Mouse (Mus musculus): ENCODE results near the gene Flvcr2.

The Flvcr2 gene

DNA sequence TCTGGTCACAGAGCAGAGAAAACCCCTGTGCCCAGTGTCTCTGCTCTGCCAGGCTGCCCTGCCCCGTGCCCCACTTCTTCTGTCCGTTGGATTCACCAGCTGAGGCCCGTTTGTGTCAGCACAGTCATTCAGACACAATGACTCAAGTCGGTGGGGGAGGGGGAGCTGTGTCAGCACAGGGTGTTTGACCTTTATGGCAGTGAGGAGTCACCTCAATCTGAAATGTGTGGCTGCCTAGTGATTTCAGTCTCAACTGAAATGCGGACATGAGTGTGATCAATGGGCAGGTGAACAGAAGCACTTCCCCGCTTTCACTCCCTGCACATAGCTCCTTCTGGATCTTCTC, 16.4 kb upstream of the Flvcr2 start:
- no peak for DNase-seq (ENCODE audit: low read depth, low spot score)

DNA sequence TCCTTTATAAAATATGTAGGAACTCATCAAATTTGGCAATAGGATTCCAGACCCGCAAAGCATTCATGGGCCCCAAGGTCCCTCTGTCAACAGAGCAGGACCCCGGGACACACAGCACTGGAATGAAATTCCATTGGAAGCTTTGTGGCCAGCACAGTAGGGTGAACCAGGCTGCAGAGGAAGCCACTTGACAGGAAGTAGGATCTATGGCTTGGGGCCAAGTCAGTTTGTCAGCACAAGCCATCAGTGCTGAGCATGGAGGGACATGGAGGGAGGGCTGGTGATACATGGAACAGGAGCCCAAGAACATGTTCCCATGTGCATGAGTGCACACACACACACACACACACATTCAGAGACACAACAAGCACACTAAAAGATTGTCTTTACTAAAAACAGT, 10.1 kb upstream of the Flvcr2 start:
- DNase-seq (ENCODE audit: low read depth, low spot score): no peak

DNA sequence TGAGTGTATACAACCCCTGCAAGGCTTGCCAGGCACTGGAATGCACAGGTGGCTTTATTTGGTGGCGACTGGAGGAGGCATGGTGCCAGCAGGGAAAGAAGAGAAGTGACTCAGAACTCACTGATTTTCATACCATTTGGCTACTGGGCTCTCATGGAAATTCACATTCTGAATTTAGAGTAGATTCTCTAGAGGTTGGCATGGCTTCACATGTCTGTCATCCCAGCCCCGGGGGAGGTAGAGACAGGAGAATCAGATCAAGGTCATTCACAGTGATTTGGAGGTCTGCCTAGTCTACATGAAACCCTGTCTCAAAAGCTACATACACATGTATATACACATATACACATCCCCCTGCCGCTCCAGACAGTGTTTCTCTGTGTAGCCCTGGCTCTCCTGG, 9.4 kb upstream of the Flvcr2 start:
- no peak for DNase-seq (ENCODE audit: low read depth, low spot score)

DNA sequence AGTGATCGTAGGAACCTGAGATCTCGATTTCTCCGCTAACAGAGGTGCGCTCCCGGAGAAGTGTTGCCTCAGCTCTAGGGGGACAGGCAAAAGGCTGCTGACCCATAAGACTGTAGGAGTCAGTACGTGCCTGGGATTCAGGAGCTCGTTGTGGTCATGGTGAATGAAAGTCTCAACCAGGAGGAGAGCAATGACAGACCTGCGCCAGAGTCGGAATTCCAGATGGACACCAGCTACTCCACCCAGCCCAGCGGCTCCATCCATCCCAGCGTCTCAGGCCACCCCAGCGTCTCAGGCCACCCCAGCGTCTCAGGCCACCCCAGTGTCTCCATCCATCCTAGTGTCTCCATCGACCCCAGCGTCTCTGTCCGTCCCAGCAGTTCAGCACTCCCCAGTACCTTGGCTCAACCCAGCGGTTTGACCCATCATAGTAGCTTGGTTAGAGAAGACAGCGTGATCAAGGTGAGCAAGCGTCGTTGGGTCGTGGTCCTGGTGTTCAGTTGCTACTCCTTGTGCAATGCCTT, 419 bp downstream of the Flvcr2 start:
- DNase-seq (ENCODE audit: low read depth, low spot score): no peak

DNA sequence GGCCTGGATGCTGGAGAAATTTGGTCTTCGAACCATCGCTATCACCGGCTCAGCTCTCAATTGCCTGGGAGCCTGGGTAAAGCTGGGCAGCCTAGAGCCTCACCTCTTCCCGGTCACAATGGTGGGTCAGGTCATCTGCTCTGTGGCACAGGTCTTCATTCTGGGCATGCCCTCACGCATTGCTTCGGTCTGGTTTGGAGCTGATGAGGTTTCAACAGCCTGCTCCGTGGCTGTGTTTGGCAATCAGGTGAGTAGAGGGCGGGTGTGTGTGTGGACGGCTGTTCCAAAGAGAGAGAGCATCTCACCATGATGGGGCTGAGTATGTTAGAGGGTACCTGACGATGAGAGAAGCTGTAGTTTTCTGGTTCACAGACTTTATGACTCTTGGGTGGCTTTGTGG, 1.0 kb downstream of the Flvcr2 start:
- no peak for DNase-seq (ENCODE audit: low read depth, low spot score)

DNA sequence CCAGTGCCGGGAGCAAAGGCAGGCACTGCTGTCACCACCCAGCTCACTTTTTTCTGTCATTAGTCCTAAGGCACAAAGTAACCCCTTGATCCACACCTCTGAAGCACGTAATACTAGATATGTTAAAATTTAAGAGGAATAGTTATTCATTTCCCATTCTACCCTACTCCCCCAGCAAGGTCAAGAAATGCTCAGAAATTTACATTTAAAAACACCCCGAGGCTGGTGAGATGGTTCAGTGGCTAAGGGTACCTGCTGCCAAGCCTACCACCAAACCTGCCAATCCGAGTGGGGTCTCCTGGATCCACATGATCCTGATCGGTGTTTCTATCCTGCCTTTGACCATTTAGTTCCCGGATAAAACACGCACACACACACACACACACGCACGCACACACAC, 3.5 kb downstream of the Flvcr2 start:
- DNase-seq (ENCODE audit: low read depth, low spot score): no peak

DNA sequence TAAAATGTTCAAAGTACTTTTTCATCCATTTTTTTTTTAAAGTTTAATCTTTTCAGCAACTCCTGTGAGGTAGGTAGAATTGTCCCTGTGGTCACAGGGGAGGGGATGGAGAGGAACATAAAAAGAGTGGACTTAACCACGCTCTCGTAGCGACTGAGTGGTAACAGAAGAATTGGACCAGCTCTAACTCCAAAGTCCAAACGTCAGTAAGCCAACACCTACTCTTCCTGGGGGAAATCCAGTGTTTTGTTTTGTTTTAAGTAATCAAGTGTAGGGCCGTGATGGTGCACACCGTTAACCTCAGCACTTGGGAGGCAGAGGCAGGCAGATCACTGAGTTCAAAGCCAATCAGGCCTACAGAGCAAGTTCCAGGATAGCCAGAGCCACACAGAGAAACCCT, 5.8 kb downstream of the Flvcr2 start:
- no peak for DNase-seq (ENCODE audit: low read depth, low spot score)

DNA sequence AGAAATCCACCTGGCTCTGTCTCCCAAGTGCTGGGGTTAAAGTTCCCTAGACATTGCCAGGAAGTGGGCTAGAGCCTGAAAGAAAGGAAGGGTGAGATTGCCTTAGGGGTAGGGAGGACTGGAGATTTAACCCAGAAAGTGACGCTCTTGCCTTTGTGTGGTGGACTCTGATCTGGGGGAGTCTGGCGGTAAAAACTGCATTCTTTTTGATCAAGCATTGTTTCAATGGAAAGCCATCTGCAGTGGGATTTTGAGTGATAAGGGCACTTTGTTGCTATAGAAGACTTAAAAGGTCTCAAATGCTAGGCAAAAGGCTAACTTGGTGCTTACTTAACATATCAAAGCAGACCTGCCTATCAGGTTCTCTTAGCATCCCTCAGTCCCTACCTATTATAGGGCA, 6.9 kb downstream of the Flvcr2 start:
- peak; percentile 65 for DNase-seq (ENCODE audit: low read depth, low spot score)

DNA sequence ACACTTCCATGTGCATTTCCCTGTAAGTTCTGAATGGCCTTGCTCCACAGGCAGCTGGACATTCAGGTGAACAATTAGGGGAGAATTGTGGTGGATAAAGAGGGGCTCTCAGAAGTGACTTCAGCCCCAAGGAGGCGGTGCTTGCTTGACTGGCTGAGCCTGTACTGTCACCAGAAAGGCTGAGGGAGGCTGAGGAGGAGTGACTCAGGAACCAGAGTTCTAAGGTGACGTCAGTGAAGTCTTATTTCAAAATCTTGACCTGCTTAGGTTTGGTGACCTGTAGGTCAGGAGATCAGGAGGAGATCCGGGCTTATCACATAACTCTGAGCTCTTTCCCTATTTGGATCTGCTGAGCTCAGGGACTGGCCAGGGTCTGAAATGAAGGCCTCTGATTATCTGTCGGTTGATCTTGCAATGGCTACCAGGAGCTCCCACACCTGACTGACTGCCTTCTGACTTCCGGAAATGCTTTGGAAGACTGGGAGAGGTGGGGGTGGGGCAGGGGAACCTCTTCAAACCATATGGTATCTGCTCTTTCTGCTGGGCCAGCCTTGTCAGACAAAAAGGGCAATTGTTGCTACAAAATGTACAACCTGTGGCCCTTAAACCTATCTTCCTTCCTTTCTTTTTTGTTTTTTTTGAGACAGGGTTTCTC, 8.4 kb downstream of the Flvcr2 start:
- DNase-seq (ENCODE audit: low read depth, low spot score): peak; percentile 65

DNA sequence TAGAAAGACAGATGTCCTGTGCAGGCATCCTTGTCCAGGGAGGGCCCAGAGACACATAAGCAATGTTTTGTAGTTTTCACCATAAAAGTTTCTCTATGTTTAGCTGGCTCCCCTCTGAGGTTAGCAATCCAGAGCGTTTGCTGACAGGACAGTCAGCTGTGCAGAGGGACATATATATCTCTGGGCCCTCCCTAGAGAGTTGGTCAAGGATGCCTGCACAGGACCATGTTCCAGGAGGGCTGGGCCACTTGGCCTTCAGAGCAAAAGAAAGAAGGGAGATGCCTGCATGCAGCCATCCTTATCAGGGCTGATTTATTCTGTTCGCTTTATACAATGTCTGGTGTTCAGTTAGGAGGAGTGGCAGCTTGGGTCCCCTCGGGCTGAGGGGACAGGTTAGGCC, 10.1 kb downstream of the Flvcr2 start:
- DNase-seq (ENCODE audit: low read depth, low spot score): no peak

DNA sequence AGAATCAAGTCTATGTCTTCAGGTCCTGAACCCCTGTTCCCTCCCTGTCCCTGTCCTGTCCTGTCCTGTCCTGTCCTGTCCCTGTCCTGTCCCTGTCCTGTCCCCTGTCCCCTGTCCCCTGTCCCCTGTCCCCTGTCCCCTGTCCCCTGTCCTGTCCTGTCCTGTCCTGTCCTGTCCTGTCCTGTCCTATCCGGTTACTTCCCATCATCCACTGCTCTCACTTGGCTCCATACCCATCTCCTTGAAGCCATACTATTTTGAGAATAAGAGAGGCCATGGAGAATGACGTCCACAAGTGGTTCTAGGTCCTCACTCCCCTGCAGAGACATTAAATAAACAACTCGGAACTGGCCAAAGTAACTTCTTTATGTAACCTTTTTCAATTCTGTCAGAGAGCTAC, 10.7 kb downstream of the Flvcr2 start:
- no peak for DNase-seq (ENCODE audit: low read depth, low spot score)

DNA sequence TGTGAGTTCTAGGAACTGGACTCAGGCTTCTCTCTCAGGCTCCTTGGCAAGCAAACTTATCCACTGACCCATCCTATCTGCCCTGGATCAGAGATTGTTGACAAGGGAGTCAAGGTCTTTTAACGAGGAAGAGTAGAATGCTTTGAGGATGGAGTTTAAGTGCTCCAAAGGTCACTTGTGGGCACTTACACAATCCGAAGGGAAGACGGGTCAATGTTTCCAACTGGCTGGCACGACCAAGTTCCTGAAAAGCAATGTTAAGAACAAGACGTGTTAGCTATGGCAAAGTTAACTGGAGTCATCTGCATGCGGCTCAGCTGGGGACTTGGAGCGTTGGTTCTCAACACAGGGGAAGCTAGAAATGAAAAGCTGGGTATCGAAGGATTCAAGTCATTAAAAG, 12.4 kb downstream of the Flvcr2 start:
- DNase-seq (ENCODE audit: low read depth, low spot score): no peak

DNA sequence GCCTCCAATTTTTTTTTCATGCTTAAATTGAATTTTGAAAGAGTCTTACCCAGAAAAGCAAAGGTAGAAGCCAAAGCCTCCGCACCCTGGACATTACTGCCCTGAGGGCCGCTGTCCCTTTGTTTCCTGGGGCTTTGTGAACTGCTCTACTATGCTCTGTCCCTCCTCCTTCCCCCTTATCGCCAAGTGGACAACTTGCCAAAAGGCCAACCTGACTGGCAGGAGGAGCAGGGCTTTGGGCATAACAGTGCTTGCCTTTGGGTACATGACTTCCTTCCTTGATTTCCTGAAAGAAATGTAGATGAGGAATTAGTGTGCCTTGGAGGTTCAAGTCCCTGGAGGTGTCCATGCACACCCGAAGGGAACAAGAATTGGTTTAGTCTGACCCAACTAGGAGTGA, 15.1 kb downstream of the Flvcr2 start:
- no peak for DNase-seq (ENCODE audit: low read depth, low spot score)

DNA sequence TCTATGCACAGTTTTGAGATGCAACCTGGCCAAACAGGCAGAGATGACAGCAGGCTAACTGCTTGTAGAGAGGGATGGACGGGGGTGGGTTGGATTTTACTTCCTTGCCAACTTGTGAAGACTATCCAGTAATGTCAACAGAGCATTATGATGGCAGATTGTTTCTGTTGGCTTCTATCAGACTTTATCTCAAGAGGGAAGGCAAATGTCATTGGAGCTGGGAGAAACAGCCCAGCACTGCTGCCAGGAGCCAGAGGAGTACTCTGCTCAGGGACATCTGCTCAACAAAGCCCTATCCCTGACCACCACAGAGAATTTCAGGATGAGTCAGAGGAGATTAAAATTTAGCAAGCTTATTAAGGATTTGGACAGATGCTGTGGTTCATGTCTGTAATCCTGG, 18.3 kb downstream of the Flvcr2 start:
- no peak for DNase-seq (ENCODE audit: low read depth, low spot score)

DNA sequence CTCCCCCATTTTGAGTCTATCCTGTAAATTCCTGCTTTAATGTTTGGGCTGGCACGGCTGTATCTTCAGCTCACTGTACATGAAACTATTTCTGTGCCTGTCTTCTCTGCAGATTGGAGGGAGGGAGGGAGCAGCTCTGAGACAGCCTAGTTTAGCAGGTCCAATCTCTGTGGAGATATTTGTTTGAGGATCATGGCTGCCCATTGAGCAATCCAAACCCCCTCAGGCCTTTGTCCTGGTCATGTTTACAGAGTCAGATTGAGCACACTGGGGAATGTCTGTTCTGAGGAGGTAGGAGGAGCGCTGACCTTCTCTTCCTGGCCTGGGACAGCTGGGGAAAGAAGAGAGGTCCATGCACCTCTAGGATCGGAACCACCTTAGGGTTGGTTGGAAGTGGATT, 19.9 kb downstream of the Flvcr2 start:
- DNase-seq (ENCODE audit: low read depth, low spot score): no peak

DNA sequence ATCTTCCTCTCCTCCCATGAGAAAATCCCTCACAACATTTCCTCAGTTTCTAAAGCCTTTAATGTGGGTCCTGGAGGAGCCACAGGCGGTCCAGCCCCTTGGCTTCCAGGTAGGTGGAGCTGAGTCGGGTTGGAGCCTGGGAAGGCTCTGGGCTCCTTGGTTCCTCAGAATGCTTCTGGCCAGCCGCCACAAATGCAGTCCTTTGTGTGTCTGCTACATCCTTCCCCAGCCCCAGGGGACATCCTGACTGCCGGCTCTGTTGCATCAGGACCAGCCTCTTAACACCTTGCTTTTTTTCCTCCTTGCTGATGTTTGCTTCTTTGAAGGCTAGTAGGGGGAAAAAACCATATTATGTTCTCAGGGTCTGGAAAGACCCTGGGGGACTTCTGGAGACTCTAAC, 21.4 kb downstream of the Flvcr2 start:
- no peak for DNase-seq (ENCODE audit: low read depth, low spot score)

DNA sequence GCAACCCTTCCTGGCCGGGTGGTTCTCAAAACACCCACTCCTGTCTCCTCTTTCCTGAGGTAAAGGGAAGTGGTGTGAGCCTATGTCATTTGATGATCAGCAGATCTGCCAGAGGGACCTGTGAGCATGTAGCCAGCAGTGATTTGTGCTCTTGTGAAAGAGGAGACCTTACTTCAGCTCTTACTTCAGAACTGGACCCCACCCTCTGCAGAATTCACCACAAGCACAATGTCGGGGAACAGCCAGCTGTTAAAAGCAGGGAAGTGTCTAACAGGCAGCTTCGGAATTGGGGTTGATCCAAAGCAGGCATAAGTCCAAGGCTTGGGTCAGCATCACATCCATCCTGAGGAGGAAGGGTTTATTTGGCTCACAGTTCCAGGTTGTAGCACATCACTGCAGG, 25.0 kb downstream of the Flvcr2 start:
- DNase-seq (ENCODE audit: low read depth, low spot score): no peak

DNA sequence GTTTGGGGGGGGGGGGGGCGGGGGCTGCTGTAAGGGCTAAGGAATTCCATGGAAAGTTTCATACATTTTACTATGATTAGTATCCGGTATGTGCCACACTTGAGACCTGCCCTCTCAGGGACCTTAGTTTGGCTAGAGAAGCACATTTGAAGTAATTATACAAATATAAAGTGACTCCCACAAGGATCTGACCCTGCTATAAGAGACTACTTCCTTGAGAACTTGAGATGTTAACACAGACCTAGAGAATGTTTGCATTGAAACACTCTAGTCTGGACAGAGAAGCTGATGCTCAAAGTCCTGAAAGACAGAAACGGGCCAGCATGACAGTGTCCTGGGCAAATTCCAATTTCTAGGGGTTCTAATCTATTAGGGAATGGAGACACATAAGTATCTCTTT, 32.6 kb downstream of the Flvcr2 start:
- DNase-seq (ENCODE audit: low read depth, low spot score): no peak

DNA sequence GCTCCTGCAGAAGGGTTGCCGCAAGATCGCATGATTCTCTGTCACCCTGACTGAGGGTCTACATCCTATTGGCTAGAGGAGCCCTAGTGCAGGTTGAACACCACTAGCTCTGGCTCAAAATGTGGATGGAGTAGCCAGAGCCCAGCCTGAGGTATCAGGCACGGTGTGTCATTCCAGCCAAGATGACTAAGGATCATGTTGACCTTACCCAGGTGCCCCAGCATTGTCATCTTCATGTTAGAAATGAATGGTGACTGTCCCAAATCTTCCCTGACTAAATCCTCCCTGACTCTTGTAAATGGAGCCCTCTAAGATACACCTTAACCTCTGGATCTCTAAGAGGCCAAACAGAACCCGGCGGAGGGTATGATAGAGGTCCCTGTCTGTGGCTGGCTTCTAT, 33.4 kb downstream of the Flvcr2 start:
- DNase-seq (ENCODE audit: low read depth, low spot score): no peak

DNA sequence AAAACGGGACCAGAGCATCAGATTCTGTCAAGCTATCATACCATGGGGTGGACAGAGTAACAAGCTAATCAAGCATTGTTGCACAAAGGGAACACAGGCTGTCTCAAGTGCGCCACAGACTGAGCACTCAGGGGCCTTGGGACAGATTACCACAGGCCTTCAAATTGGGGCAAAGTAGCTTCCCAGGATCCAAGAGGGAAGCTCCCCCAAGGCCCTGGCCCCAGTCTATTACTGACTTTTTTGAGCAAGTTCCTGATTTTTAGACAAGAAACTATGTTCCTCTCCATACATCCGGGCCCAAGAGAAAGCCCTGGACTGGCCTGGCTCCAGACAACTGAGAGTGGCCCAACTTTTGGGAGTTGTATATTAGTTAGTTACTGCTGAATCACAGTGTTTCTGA, 35.3 kb downstream of the Flvcr2 start:
- DNase-seq (ENCODE audit: low read depth, low spot score): no peak

DNA sequence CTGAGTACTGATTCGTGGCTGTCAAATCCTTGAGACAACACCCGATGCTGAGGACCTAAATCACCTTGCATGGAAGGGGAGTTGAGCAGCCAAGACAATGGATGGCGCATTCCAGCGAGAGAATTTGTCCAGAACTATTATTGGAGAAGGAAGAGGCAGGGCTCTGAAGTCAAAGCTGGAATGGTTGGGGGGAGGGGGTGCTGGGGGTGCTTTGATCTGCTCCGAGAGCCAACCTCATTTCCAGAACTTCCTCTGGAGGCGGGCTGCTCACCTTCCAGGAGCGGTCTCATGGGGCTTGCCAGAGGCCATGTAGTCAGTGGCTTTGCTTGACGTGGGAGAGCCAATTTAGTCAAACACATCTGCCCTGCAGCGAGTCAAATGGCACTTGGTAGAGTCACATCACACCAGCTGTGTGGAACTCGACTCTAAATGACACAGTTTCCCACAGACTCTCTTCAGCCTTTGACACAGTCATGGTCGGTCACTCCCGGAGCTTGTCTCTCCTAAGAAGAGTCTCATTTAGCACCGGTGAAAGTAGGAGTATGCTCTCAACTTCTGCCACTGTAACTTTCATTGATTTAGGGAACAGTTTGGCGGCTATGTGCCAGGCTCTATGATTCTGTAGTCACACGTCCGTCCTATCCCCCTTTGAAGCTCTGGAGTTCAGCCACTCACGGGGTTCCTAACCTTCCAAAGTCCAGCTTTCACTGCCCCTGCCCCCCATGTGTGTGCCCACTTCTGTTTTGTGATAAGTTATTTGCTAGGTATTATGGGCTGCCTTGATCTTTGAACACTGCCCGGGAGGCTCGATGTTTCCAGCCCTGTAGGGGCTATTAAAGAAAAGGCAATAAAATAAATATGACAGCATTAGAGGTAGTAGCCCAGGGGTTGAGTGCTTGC, 38.8 kb downstream of the Flvcr2 start:
- DNase-seq (ENCODE audit: low read depth, low spot score): peak; percentile 82

DNA sequence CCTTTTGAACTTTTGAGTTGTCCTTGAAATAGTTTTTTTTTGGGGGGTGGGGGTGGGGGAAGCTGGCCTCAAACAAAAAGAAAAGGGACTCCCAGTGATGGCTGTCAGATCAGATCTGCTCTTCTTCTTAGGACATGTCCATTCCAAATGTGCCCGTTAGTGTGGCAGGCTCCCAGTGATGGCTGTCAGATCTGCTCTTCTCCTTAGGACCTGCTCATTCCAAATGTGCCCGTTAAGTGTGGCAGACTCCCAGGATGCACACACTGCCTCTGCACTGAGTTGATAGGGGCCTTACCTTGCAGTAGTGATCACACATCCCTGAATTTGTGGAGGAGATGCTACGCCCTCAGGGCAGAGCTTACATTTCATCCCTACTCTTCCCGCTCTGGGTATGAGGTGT, 45.8 kb downstream of the Flvcr2 start:
- no peak for DNase-seq (ENCODE audit: low read depth, low spot score)

DNA sequence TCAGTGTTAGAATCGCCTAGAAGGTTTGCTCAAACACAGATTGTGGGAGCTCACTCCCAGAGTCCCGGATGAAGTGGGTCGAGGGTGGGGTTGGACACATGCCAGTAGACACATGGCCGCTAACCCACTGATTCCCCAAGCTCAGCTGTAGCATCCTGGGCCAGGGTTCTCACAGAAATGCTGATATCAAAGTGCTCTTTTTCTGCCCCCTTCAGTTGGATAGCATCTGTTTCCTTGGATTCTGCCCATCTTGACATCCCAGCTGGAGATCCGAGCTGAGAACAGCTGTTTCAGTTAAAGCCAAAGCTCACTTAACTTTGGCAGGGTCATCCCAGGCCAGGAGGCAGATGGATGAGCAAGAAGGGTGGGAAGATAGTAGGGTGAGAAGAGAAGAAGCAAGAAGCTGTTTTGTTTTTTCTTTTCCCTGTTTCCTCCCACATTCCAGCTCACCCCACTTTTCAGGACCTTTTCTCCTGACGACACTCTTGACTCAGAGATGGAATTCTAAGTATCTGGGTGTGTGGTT, 46.5 kb downstream of the Flvcr2 start:
- DNase-seq (ENCODE audit: low read depth, low spot score): peak; percentile 61
